In the genomic region with DNA sequence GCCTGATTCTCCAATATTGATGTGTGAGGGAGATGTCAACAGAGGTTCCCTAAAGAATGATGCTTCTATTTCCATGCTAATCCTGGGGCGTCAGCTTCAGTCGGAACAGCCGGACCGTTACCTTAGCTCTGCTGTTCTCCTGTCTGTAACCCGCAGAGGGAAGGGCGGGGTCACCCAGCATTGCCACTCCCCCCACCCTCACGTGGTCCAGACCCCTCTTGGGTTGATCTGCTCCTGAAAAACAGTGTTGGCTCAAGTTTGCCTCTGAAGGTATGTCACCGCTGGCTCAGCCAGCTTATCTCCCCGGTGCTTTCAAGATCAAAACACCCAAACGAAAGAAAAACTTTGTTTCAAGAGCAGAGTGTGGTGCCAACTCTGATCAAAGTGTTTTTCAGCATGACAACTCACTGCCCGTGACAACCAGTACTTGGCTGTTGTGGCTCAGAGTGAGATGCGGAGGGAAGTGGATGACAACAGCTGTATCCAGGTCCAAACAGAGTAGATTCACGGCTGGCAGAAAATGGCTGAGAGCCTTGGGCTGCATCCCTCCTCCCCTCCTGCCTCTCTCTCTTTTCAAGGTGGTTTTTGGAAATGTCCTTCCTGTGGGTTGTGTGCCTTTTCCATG, we compare ENCODE assay signal across 8 mouse cellular contexts.
DNase-seq lines count a peak whose midpoint lies in the region; ATAC-seq and TF ChIP-seq lines count a peak whose summit lies in the region.

No protein-coding gene starts in this region.

- no peak overlapping the region for H3K27ac ChIP-seq in left cerebral cortex, adult 2 months
- H3K27ac ChIP-seq in limb, embryonic 11.5 days (replicated peaks; ENCODE audit: low read depth, low read length), result no peak overlapping the region
- no peak overlapping the region for H3K27ac ChIP-seq in midbrain, embryonic 13.5 days

- no peak for DNase-seq in left cerebral cortex, adult 2 months (ENCODE audit: extremely low spot score in 1 of 2, low spot score in 2 of 2)
- DNase-seq in left cerebral cortex, adult 11 months (ENCODE audit: low spot score), result no peak
- DNase-seq in limb, embryonic 11.5 days (ENCODE audit: low spot score), result peak; percentile 57
- DNase-seq in thymus, postnatal 25 days, result peak; percentile 82
- DNase-seq in MN1 (ENCODE audit: low spot score), result no peak
- no peak for DNase-seq in layer of hippocampus, adult 11-12 months (ENCODE audit: low spot score)

- H3K9me3 ChIP-seq in limb, embryonic 11.5 days (ENCODE audit: control insufficient read depth, low read length), result no peaks in the 10 kb centered on the region
- no peaks in the 10 kb centered on the region for H3K9me3 ChIP-seq in midbrain, embryonic 13.5 days

- intact Hi-C loops in left cerebral cortex, adult 2 months (cut with DNase I), result no loop called here

- H3K4me3 ChIP-seq in left cerebral cortex, adult 2 months, result peak overlapping the region; percentile 17; the same call in 1 of the 2 replicates
- H3K4me3 ChIP-seq in limb, embryonic 11.5 days (ENCODE audit: low read depth, low read length), result no peak overlapping the region
- H3K4me3 ChIP-seq in midbrain, embryonic 13.5 days (replicated peaks), result no peak overlapping the region

- peaks cover 20% of the 10 kb centered on the region; the same call in 1 of the 2 replicates for H3K27me3 ChIP-seq in limb, embryonic 11.5 days (ENCODE audit: control insufficient read depth, insufficient read depth, low read length)
- peaks cover 39% of the 10 kb centered on the region for H3K27me3 ChIP-seq in midbrain, embryonic 13.5 days

- no peak overlapping the region for H3K9ac ChIP-seq in limb, embryonic 11.5 days (ENCODE audit: low read length)
- H3K9ac ChIP-seq in midbrain, embryonic 13.5 days (replicated peaks), result 0 out of 2 replicates have a peak overlapping the region, but pooled peaks have one; percentile 23

- no peak for TF ChIP-seq CTCF in left cerebral cortex, adult 2 months (IDR thresholded peaks at IDR 0.05)

- peaks cover 30% of the 10 kb centered on the region for H3K4me1 ChIP-seq in limb, embryonic 11.5 days (ENCODE audit: control insufficient read depth, insufficient read depth, low read length)
- peaks cover 55% of the 10 kb centered on the region for H3K4me1 ChIP-seq in midbrain, embryonic 13.5 days (replicated peaks)

- 11% methylated on average over 13 of the region's 13 CpGs for WGBS in limb, embryonic 11.5 days
- 7% methylated on average over 13 of the region's 13 CpGs for WGBS in midbrain, embryonic 13.5 days

- no peaks in the 10 kb centered on the region for H3K36me3 ChIP-seq in limb, embryonic 11.5 days (ENCODE audit: control insufficient read depth, insufficient read depth, low read length)
- no peaks in the 10 kb centered on the region for H3K36me3 ChIP-seq in midbrain, embryonic 13.5 days

- peak overlapping the region; percentile 20; the same call in 1 of the 2 replicates for H3K4me2 ChIP-seq in limb, embryonic 11.5 days (ENCODE audit: low read depth, severe bottlenecking)
- peak overlapping the region; percentile 44 for H3K4me2 ChIP-seq in midbrain, embryonic 13.5 days (replicated peaks)

- ATAC-seq in erythroid progenitor cell, adult 5-6 weeks (replicated peaks; ENCODE audit: low FRiP score, poor library complexity, severe bottlenecking), result peak; percentile 51; the same call in 1 of the 2 replicates
- no peak for ATAC-seq in limb, embryonic 11.5 days (ENCODE audit: insufficient number of reproducible peaks, low FRiP score, low TSS enrichment, low read depth)
- ATAC-seq in midbrain, embryonic 13.5 days, result no peak

Comparison
In these comparisons a context has a peak if more than half of its experiments do, and no peak if none do; other contexts are left out.
1. DNase-seq: peak in limb, embryonic 11.5 days (single experiment) and thymus, postnatal 25 days (single experiment); none in left cerebral cortex, adult 2 months (0 of 2), left cerebral cortex, adult 11 months (single experiment), MN1 (single experiment) and layer of hippocampus, adult 11-12 months (single experiment).